Mouse (Mus musculus): ENCODE data around the gene Grin3b. TPM values are rescaled to one million over a fixed set of nuclear protein-coding genes. Genes with fewer than 3 reads are reported as not detected.
A peak's percentile ranks its signal among the peaks of the same experiment; 100 is the strongest.

Gene Grin3b
- polyA plus RNA-seq (2012; rRNA removed): 0.33 TPM in 1 of 2 replicates, not detected in the other

DNA sequence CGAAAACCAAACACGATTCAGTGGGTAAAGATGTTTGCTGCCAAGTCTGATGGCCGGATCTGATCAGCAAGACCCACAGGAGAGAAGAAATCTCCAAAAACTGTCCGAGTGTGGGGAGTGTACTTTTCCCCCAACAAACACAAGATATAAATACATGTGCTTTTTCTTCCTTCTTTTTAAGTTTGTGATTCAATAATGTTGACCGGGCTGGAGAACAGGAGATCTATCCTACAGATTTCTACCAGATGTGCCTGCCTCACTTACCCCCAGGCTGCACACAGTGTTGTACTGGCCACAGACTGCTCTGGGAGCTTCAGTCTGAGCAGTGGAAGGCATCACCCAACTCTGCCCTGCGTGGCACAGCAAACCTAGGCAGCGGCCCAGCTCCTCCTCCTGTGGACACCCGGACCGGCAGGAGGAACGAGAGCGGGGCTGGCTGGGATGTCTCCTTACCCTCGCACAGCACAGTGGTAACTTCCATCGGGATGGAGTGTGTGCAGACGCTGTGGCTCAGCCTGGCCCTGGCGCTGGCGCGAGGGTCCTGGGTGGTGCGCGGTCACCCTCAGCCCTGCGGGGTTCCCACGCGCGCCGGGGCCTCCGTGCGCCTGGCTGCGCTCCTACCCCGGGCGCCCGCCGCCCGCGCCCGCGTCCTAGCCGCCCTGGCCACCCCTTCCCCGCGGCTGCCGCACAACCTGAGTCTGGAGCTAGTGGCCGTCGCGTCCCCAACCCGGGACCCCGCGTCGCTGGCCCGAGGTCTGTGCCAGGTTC is at the start of gene Grin3b:
Gene Grin3b (plus strand): TSS at position 301 of the 768 bp plus-strand sequence.
- DNase-seq: no peak
- 7% methylated on average over 47 of the region's 47 CpGs for WGBS
- no peak for TF ChIP-seq POLR2A (IDR thresholded peaks at IDR 0.05; ENCODE audit: borderline replicate concordance, extremely low read depth, low read depth, low read length)
- TF ChIP-seq CTCF (IDR thresholded peaks at IDR 0.05; ENCODE audit: insufficient read depth, low read length): no peak
- H3K4me3 ChIP-seq (replicated peaks; ENCODE audit: extremely low read depth, low read depth, low read length): no peak within 1 kb of the TSS
- no peaks in the 10 kb centered on the region for H3K4me1 ChIP-seq (ENCODE audit: control insufficient read depth, insufficient read depth, low read length)

DNA sequence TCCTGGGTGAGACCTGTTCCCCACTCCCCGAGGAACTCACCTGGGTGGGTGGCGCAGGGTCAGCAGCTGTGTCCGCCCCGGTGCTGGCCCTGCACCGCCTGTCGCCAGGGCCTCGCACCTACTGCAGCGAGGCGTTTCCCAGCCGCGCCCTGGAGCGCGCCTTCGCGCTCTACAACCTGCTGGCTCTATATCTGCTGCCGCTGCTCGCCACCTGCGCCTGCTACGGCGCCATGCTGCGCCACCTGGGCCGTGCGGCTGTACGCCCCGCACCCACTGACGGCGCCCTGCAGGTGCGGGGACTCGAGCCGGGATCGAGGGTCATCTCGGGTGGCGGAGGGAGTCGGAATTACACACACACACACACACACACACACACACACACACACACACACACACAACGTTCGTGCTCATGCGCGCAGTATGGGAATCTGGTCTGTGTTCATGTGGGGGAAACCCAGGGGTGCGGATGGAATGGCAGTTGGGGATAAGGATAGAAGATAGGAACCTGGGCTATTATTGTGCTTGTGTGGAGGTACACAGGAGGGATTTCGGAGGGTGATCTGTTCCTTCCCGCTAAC is 49.5 kb upstream of the Grin3b start, which contains the start of gene R3hdm4:
Gene R3hdm4 (minus strand): TSS at position 251 of the 578 bp plus-strand sequence.
- WGBS: 16% methylated on average over 41 of the region's 41 CpGs
- no peak within 1 kb of the TSS for H3K4me3 ChIP-seq (replicated peaks; ENCODE audit: extremely low read depth, low read depth, low read length)
- DNase-seq: no peak

DNA sequence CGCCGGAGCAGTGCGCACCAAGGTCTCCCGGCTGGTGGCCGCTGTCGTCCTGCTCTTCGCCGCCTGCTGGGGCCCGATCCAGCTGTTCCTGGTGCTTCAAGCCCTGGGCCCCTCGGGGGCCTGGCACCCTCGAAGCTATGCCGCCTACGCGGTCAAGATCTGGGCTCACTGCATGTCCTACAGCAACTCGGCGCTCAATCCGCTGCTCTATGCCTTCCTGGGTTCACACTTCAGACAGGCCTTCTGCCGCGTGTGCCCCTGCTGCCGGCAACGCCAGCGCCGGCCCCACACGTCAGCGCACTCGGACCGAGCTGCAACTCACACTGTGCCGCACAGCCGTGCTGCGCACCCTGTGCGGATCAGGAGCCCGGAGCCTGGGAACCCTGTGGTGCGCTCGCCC is 48.9 kb upstream of the Grin3b start:
- TF ChIP-seq CTCF (IDR thresholded peaks at IDR 0.05; ENCODE audit: insufficient read depth, low read length) (no peak), POLR2A (IDR thresholded peaks at IDR 0.05; ENCODE audit: borderline replicate concordance, extremely low read depth, low read depth, low read length) (no peak)
- peaks cover 12% of the 10 kb centered on the region for H3K4me1 ChIP-seq (ENCODE audit: control insufficient read depth, insufficient read depth, low read length)
- no peak overlapping the region for H3K4me3 ChIP-seq (replicated peaks; ENCODE audit: extremely low read depth, low read depth, low read length)
- WGBS: 20% methylated on average over 34 of the region's 34 CpGs
- no peak for DNase-seq

More for the DNA sequence above, 49.5 kb upstream of the Grin3b start, which contains the start of gene R3hdm4:
- H3K4me1 ChIP-seq (ENCODE audit: control insufficient read depth, insufficient read depth, low read length): peaks cover 10% of the 10 kb centered on the region
- TF ChIP-seq CTCF (IDR thresholded peaks at IDR 0.05; ENCODE audit: insufficient read depth, low read length) (no peak), POLR2A (IDR thresholded peaks at IDR 0.05; ENCODE audit: borderline replicate concordance, extremely low read depth, low read depth, low read length) (no peak)

DNA sequence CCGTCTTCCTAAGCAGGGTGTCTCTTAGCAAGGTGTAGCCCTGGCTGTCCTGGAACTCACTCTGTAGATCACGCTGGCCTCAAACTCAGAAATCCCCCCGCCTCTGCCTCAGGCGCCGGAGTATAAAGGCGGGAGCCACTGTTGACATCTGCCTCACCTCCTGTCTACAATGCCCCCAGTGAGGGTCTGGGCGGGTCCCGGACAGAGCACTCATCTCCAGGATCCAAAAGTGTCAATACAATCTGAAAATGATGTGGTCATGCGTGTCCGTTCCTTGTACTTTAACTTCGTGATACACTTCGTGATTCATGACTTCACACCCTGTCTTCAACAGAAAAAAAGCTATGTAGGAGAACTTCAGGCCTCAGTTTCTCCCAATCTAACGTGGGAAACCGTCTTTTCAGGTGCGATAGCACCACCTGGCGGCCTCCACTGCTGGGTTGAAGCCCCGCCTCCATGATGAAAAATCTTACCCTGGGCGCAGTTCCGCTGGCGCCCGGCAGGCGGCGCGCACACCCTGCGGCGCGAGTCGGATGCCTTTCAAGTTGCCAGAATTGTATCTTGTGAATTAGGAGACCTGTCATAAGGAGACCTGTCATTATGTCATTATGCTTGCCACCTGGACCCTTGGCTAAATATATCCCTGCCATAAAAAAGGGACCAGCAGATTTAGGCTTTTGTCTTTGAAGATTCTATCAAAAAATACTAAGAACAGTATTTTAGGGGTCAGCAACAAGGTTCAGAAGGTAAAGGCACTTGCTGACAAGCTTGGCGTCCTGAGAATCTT is 45.3 kb upstream of the Grin3b start:
- WGBS: 10% methylated on average over 29 of the region's 29 CpGs
- TF ChIP-seq POLR2A (IDR thresholded peaks at IDR 0.05; ENCODE audit: borderline replicate concordance, extremely low read depth, low read depth, low read length) (no peak), CTCF (IDR thresholded peaks at IDR 0.05; ENCODE audit: insufficient read depth, low read length) (peak; percentile 91)
- peak; percentile 94 for DNase-seq
- Histone ChIP-seq H3K4me3 (replicated peaks; ENCODE audit: extremely low read depth, low read depth, low read length) (no peak overlapping the region), H3K4me1 (ENCODE audit: control insufficient read depth, insufficient read depth, low read length) (peaks cover 7% of the 10 kb centered on the region; the same call in 1 of the 2 replicates)

DNA sequence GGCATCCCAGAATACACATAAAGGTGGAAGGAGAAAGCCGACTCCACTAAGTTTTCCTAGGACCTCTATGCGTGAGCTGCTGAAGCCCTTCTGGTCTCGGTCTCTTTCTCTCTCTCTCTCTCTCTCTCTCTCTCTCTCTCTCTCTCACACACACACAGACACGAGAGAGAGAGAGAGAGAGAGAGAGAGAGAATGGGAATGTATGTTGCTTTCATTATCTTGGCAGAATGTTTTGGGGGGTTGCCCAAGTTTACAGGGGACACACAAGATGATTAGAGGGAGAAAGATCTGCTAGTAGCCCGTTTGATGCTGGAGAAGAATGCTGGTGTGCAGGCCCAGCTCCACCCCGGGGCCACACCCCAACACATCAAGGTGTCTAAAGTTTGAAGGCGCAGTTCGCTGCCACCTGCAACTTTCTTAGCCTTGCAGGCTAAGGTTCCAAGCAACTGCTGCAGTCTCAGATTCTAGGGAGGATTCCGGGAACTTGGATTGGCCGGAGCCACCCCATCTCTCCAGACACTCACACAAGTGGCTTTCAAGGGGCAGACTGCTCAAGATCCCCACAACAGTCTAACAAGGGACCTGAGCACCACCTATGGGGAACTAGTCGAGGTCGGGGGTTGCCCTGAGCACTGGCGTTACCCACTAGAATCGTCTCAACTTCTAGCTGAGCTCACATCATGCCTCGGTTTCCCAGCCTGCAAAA is 44.6 kb upstream of the Grin3b start:
- no peak for DNase-seq
- TF ChIP-seq CTCF (IDR thresholded peaks at IDR 0.05; ENCODE audit: insufficient read depth, low read length) (no peak), POLR2A (IDR thresholded peaks at IDR 0.05; ENCODE audit: borderline replicate concordance, extremely low read depth, low read depth, low read length) (no peak)
- H3K4me3 ChIP-seq (replicated peaks; ENCODE audit: extremely low read depth, low read depth, low read length): peak overlapping the region; percentile 78
- peaks cover 7% of the 10 kb centered on the region; the same call in 1 of the 2 replicates for H3K4me1 ChIP-seq (ENCODE audit: control insufficient read depth, insufficient read depth, low read length)
- 8% methylated on average over 15 of the region's 15 CpGs for WGBS

DNA sequence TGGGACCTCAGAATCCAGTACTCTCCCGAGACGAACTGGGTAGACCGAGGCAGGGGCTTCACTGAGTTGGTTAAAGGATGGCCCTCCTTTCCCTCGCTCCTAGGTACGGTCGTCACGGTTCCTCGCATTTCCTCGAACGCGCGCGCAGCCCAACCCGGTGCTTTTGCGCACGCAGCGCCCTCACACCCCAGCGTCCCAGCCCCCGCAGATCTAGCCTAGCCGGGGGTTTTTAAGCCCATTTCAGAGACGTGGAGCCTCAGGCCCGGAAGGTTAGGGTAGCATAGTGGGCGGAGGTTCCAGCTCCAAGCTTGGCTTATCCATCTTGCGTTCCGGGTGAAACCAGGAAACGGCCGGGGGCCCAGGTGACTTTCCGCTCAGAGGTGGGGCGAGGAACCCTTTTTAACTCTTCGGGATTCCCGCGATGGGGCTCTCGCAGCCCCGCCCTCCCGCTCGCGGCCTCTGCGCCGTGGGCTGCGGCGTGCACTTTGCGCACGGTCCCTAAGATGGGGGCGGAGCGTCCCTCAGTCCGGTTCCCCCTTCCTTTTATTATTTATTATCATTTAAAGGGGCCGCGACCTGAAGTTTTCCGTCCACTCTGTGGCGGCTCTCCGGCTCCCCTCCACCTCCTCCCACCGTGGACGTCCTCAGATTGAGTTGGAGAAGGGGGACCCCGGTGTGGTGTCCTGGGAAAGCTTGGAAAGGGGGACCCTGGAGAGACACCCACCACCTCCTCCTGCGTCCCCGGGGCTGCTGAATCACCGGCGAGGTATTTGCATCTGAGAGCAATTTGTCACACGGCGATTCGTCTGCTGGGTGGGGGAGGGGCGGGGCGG is 43.8 kb upstream of the Grin3b start, which contains the start of gene Arid3a:
Gene Arid3a (plus strand): TSS at position 553 of the 833 bp plus-strand sequence.
- peak; percentile 89 for DNase-seq
- peaks cover 7% of the 10 kb centered on the region; the same call in 1 of the 2 replicates for H3K4me1 ChIP-seq (ENCODE audit: control insufficient read depth, insufficient read depth, low read length)
- H3K4me3 ChIP-seq (replicated peaks; ENCODE audit: extremely low read depth, low read depth, low read length): peak within 1 kb of the TSS; percentile 78
- WGBS: 1% methylated on average over 63 of the region's 63 CpGs
- TF ChIP-seq POLR2A (IDR thresholded peaks at IDR 0.05; ENCODE audit: borderline replicate concordance, extremely low read depth, low read depth, low read length) (0 out of 2 replicates have a peak, but pooled peaks have one; percentile 15), CTCF (IDR thresholded peaks at IDR 0.05; ENCODE audit: insufficient read depth, low read length) (no peak)

DNA sequence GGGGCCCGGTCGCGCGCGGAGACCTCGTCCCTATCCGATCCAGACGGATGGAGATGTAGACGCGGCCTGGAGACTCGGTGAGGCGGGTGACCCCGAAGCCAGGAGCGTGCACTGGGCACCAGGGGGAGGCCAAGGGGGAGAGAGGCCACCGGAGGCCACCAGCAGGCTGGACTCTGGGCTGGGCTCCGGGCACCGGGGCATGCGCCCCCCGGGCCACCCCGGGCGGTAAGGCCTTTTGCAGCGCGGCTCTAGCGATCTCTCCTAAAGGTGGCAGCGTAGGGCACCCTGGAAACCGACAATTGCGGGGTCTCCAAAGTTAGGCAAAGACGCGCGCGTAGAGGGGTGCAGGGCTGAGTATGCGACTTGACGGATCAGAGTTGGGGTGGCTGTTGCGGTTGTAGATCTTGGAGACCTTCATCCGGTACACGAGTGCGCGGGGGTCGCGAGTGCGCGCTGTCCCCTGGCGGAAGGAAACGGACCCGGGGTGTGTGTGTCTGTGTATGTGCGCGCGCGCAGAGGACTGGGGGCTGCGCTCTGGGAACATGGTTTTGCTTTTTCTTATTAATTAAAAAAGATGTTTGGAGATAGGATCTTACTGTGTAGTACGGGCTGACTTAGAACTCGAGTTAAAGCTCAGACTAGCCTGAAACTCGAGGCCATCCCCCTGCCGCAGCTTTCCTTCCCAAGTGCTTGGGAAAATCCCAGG is 43.0 kb upstream of the Grin3b start:
- peak overlapping the region; percentile 78 for H3K4me3 ChIP-seq (replicated peaks; ENCODE audit: extremely low read depth, low read depth, low read length)
- DNase-seq: no peak
- under 1% methylated on average over 54 of the region's 54 CpGs for WGBS
- H3K4me1 ChIP-seq (ENCODE audit: control insufficient read depth, insufficient read depth, low read length): peaks cover 12% of the 10 kb centered on the region; the same call in 1 of the 2 replicates
- no peak for TF ChIP-seq POLR2A (IDR thresholded peaks at IDR 0.05; ENCODE audit: borderline replicate concordance, extremely low read depth, low read depth, low read length)
- TF ChIP-seq CTCF (IDR thresholded peaks at IDR 0.05; ENCODE audit: insufficient read depth, low read length): no peak
